Mouse (Mus musculus) cortical plate, adult 2 months (tissue): ENCODE data around the gene Dhx16.

Experiments
- CTCF ChIP-seq: fragments of 200-500 bp; IDR thresholded peaks from 2 replicates; pipeline ENCODE4 v1.5.1; 2011; ENCODE audit warnings: mild to moderate bottlenecking, control low read depth, low read length; ENCODE audit not compliant: insufficient read depth; ENCODE audit errors: extremely low read depth
- POLR2A ChIP-seq: fragments of 200-500 bp; IDR thresholded peaks from 2 replicates; pipeline ENCODE4 v1.6.1; 2011; ENCODE audit warnings: mild to moderate bottlenecking, low read length, control low read depth; ENCODE audit not compliant: insufficient read depth; ENCODE audit errors: extremely low read depth

GRCm38 (mm10) chr17:35930627-35931026 is 51.0 kb downstream of the Dhx16 start:
- TF ChIP-seq POLR2A (no peak), CTCF (no peak)
